ENCODE assay signal across 7 mouse cellular contexts in genomic region chr2:109280272-109280599, GRCm38 (mm10). TPM values are rescaled to one million over a fixed set of nuclear protein-coding genes. Genes with fewer than 3 reads are reported as not detected.
A peak's percentile ranks its signal among the peaks of the same experiment; 100 is the strongest.
DNase-seq lines count a peak whose midpoint lies in the region; ATAC-seq lines count a peak whose summit lies in the region.

No protein-coding gene starts in this region.

- H3K27ac ChIP-seq in lung, embryonic 16.5 days (ENCODE audit: low read length): peak overlapping the region; percentile 32; the same call in 1 of the 2 replicates
- peak overlapping the region; percentile 95 for H3K27ac ChIP-seq in forebrain, embryonic 10.5 days
- no peak overlapping the region; the same call in 1 of the 2 replicates for H3K27ac ChIP-seq in limb, embryonic 13.5 days
- peak overlapping the region; percentile 39; the same call in 1 of the 2 replicates for H3K27ac ChIP-seq in stomach, embryonic 14.5 days (ENCODE audit: low read length)

- H3K27me3 ChIP-seq in lung, embryonic 16.5 days (ENCODE audit: control insufficient read depth, insufficient read depth, low read depth, low read length): no peaks in the 10 kb centered on the region
- H3K27me3 ChIP-seq in forebrain, embryonic 10.5 days (ENCODE audit: poor library complexity, severe bottlenecking): no peaks in the 10 kb centered on the region
- H3K27me3 ChIP-seq in limb, embryonic 13.5 days: no peaks in the 10 kb centered on the region
- no peaks in the 10 kb centered on the region for H3K27me3 ChIP-seq in stomach, embryonic 14.5 days (ENCODE audit: control insufficient read depth, insufficient read depth, low read length)

- peaks cover 10% of the 10 kb centered on the region; the same call in 1 of the 2 replicates for H3K4me1 ChIP-seq in lung, embryonic 16.5 days (replicated peaks; ENCODE audit: control insufficient read depth, insufficient read depth, low read length)
- H3K4me1 ChIP-seq in forebrain, embryonic 10.5 days: peaks cover 30% of the 10 kb centered on the region
- H3K4me1 ChIP-seq in limb, embryonic 13.5 days: peaks cover 14% of the 10 kb centered on the region
- H3K4me1 ChIP-seq in stomach, embryonic 14.5 days (ENCODE audit: control insufficient read depth, insufficient read depth, low read length): peaks cover 6% of the 10 kb centered on the region; the same call in 1 of the 2 replicates

- no peaks in the 10 kb centered on the region for H3K9me3 ChIP-seq in lung, embryonic 16.5 days (ENCODE audit: control insufficient read depth, low read length)
- H3K9me3 ChIP-seq in forebrain, embryonic 10.5 days: no peaks in the 10 kb centered on the region
- H3K9me3 ChIP-seq in limb, embryonic 13.5 days: no peaks in the 10 kb centered on the region
- no peaks in the 10 kb centered on the region for H3K9me3 ChIP-seq in stomach, embryonic 14.5 days (ENCODE audit: control insufficient read depth, low read depth, low read length)

- peak overlapping the region; percentile 65 for H3K4me3 ChIP-seq in lung, embryonic 16.5 days (ENCODE audit: low read length)
- peak overlapping the region; percentile 82 for H3K4me3 ChIP-seq in forebrain, embryonic 10.5 days
- peak overlapping the region; percentile 73 for H3K4me3 ChIP-seq in limb, embryonic 13.5 days
- peak overlapping the region; percentile 82 for H3K4me3 ChIP-seq in stomach, embryonic 14.5 days (ENCODE audit: low read depth, low read length)

- H3K4me2 ChIP-seq in lung, embryonic 16.5 days (ENCODE audit: low read depth, low read length): peak overlapping the region; percentile 61
- H3K4me2 ChIP-seq in limb, embryonic 13.5 days (replicated peaks): peak overlapping the region; percentile 77
- peak overlapping the region; percentile 63 for H3K4me2 ChIP-seq in stomach, embryonic 14.5 days (replicated peaks; ENCODE audit: low read depth, low read length)

- ATAC-seq in lung, embryonic 16.5 days (ENCODE audit: low read depth): no peak
- ATAC-seq in limb, embryonic 13.5 days (ENCODE audit: low FRiP score, low read depth): no peak
- ATAC-seq in stomach, embryonic 14.5 days (ENCODE audit: insufficient number of reproducible peaks, insufficient read depth, low FRiP score, low read depth): no peak
- no peak for ATAC-seq in frontal cortex, adult (ENCODE audit: low TSS enrichment)

- peak overlapping the region; percentile 73 for H3K9ac ChIP-seq in lung, embryonic 16.5 days (ENCODE audit: low read length)
- peak overlapping the region; percentile 79 for H3K9ac ChIP-seq in limb, embryonic 13.5 days
- H3K9ac ChIP-seq in stomach, embryonic 14.5 days (replicated peaks; ENCODE audit: low read depth, low read length): no peak overlapping the region

- H3K36me3 ChIP-seq in lung, embryonic 16.5 days (ENCODE audit: control insufficient read depth, insufficient read depth, low read length): no peaks in the 10 kb centered on the region
- H3K36me3 ChIP-seq in forebrain, embryonic 10.5 days (replicated peaks): 0 out of 2 replicates have a peak, but pooled peaks cover 4% of the 10 kb centered on the region
- H3K36me3 ChIP-seq in limb, embryonic 13.5 days: no peaks in the 10 kb centered on the region
- H3K36me3 ChIP-seq in stomach, embryonic 14.5 days (ENCODE audit: control insufficient read depth, insufficient read depth, low read length): no peaks in the 10 kb centered on the region

- WGBS in lung, embryonic 16.5 days: 4% methylated on average over 4 of the region's 4 CpGs
- 11% methylated on average over 4 of the region's 4 CpGs for WGBS in forebrain, embryonic 10.5 days
- WGBS in limb, embryonic 13.5 days: 8% methylated on average over 4 of the region's 4 CpGs
- 6% methylated on average over 4 of the region's 4 CpGs for WGBS in stomach, embryonic 14.5 days

- DNase-seq in lung, adult 18-20 months: no peak
- DNase-seq in forebrain, embryonic 10.5 days (ENCODE audit: extremely low spot score, low spot score): no peak
- no peak for DNase-seq in thymus, adult 18-20 months

RNA-seq across cellular contexts. Expression of gene Kif18a, which starts 0.3 kb away (rescaled TPM):
- 20.8 and 22.3 TPM in 2 replicates for polyA plus RNA-seq in lung, embryonic 16.5 days (2015; fragmentation: Nextera tagmentation; extraction: Ambion mirVana)
- 34.4 and 36.8 TPM in 2 replicates for polyA plus RNA-seq in forebrain, embryonic 10.5 days (2016; fragmentation: Nextera tagmentation; extraction: Ambion mirVana)
- 20.9 and 22.6 TPM in 2 replicates for polyA plus RNA-seq in limb, embryonic 13.5 days (2015; fragmentation: Nextera tagmentation; extraction: Ambion mirVana)
- 24.4 and 25.0 TPM in 2 replicates for polyA plus RNA-seq in stomach, embryonic 14.5 days (2014; fragmentation: Nextera tagmentation; extraction: Ambion mirVana)

RNA-seq across cellular contexts. Expression of gene Mettl15, which starts 0.3 kb away (rescaled TPM):
- polyA plus RNA-seq in lung, embryonic 16.5 days (2015; fragmentation: Nextera tagmentation; extraction: Ambion mirVana): 14.5 and 15.1 TPM in 2 replicates
- polyA plus RNA-seq in forebrain, embryonic 10.5 days (2016; fragmentation: Nextera tagmentation; extraction: Ambion mirVana): 9.2 and 9.5 TPM in 2 replicates
- 7.7 and 9.7 TPM in 2 replicates for polyA plus RNA-seq in limb, embryonic 13.5 days (2015; fragmentation: Nextera tagmentation; extraction: Ambion mirVana)
- 10.5 and 16.7 TPM in 2 replicates for polyA plus RNA-seq in stomach, embryonic 14.5 days (2014; fragmentation: Nextera tagmentation; extraction: Ambion mirVana)
